Mouse (Mus musculus) kidney, adult 2 months (tissue): Measurements from ENCODE around the gene Sergef.

ENCODE experiments used
- CTCF ChIP-seq: fragments of 200-500 bp; conservative IDR thresholded peaks from 2 replicates; pipeline ENCODE4 v1.5.1; 2011; ENCODE audit warnings: low read depth, mild to moderate bottlenecking, control low read depth, low read length, moderate library complexity, mixed read lengths; ENCODE audit not compliant: insufficient read depth, insufficient read length
- POLR2A ChIP-seq: fragments of 200-500 bp; IDR thresholded peaks from one replicate; pipeline ENCODE4 v1.6.1; 2011; ENCODE audit warnings: low read depth, low read length, control low read depth

DNA sequence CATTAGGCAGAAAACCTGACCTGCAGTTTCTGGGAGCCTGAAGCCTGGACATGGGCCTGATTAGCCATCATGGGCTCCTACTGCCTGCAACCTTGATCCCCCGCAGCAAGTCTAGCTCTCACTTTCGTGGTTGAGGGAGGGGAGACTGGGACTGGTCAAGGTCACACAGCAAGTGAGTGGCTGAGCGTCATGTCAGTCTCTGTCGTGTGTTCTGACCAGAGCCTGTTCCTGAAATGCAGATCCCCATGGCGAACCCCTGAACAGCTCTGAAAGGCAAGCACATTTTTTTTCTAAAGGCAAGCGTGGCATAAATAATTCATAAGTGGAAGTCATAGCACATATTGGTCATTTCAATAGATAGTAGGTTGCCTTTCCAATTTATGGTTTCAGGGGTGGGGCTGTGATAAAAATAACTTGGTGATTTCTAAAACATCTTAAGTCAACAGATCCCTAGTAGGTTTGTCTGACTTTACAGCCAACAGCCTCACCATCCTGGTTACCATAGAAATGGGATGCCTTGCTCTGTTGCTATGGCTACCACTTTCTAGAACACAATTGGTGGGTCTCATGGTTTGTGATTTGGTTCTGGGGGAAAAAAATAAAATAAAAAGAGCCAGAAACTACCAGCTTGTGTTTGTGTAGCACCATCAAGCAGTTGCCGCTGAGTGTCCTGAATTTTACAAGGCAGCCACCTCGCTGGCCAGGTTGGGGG lies 217.4 kb downstream of the Sergef start:
- TF ChIP-seq CTCF = no peak
- TF ChIP-seq POLR2A = no peak
